Mouse (Mus musculus) bone marrow macrophage, adult 2 months (primary cell): ENCODE results near the gene Nbea. TPM values are rescaled to one million over a fixed set of nuclear protein-coding genes. Genes with fewer than 3 reads are reported as not detected.
"Not testable (repeated sequence)": the region's sequence is repeated elsewhere in the genome, so short reads cannot be mapped to it uniquely, and the experiment has no call there.

Experiments
- H3K27ac ChIP-seq: 2 replicates; pipeline ENCODE4 v1.5.1; 2012; ENCODE audit warnings: low read depth, low read length; ENCODE audit not compliant: insufficient read depth
- H3K4me1 ChIP-seq: 2 replicates; pipeline ENCODE4 v1.6.1; 2012; ENCODE audit warnings: low read length; ENCODE audit not compliant: control insufficient read depth, insufficient read depth
- H3K4me3 ChIP-seq: 2 replicates; pipeline ENCODE4 v1.5.1; 2012; ENCODE audit warnings: mild to moderate bottlenecking, low read length, moderate library complexity; ENCODE audit not compliant: insufficient read depth
- CTCF ChIP-seq: IDR thresholded peaks from 2 replicates; pipeline ENCODE4 v1.5.1; 2012; ENCODE audit warnings: low read depth, mild to moderate bottlenecking, low read length, moderate library complexity
- POLR2A ChIP-seq: IDR thresholded peaks from 2 replicates; pipeline ENCODE4 v1.6.1; 2012; ENCODE audit warnings: mild to moderate bottlenecking, low read depth, low read length, borderline replicate concordance
- polyA plus RNA-seq: library from polyadenylated mRNA; stranded (reverse); fragments of >200 nt; gene quantifications from 2 replicates; pipeline ENCODE4 v1.2.4, GENCODE M21; 2012; ENCODE audit not compliant: missing spikeins, insufficient read depth, insufficient read length

The Nbea gene
- polyA plus RNA-seq, 1 experiment = 0.28 TPM

DNA sequence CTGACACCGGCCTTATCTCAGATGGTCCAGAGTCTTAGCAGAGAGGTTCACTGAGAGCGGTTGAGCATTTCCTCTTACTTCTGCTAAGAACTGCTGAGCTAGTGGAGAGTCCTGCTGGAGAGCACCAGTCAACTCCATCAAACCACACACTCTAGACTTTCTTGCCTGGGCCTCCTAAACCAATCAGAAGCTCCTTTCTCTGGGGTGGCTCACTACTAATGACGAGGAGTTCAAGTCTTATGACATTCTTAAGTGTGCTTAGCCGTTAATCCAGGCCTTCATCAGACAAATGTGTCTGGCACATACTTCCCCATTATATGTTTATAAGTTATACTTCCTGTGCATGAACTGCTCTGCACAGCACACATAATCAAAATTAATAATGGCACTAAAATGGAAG, 556.4 kb downstream of the Nbea start:
- Histone ChIP-seq H3K4me1 (peaks cover 11% of the 10 kb centered on the region), H3K4me3 (no peak overlapping the region), H3K27ac (peak overlapping the region; percentile 42)
- TF ChIP-seq CTCF (no peak), POLR2A (no peak)

DNA sequence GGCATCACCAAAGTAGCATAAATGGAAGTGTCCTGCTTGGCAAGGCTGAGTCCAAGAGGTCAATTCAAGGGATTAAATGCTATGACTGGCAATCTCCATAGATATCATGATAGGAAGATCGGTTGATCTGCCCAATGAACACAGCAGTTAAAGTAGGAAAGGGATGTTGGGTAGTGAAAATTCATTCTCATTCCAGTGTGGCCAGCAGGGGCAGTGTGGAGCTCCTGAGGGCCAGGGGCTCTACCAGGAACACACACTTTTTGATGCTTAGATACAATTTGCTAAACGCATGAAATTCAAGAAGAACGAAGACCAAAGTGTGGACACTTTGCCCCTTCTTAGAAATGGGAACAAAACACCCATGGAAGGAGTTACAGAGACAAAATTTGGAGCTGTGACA, 561.5 kb downstream of the Nbea start:
- H3K27ac ChIP-seq, H3K4me3 ChIP-seq, H3K4me1 ChIP-seq: not testable (repeated sequence)

DNA sequence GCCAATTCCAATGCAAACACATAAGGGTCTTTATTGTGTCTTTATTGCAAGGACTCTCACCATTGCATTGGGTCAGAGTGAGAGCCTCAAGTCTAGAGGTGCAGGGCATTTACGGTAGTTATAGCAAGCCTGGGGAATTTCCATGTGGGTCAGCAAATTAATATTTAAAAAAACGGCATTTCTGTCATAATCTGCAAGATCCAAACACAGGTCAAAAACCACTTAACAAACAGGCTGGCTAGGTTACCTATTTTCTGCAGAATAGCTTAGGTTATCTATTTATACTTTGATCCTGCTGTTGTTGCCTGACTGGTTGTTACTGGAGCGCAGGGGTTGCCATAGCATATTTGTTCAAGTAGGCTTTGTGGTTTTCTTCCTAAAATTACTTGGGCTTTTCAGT, 565.1 kb downstream of the Nbea start:
- H3K27ac ChIP-seq = no peak overlapping the region
- peaks cover 4% of the 10 kb centered on the region; the same call in 1 of the 2 replicates for H3K4me1 ChIP-seq
- TF ChIP-seq CTCF (no peak), POLR2A (no peak)
- H3K4me3 ChIP-seq = no peak overlapping the region

DNA sequence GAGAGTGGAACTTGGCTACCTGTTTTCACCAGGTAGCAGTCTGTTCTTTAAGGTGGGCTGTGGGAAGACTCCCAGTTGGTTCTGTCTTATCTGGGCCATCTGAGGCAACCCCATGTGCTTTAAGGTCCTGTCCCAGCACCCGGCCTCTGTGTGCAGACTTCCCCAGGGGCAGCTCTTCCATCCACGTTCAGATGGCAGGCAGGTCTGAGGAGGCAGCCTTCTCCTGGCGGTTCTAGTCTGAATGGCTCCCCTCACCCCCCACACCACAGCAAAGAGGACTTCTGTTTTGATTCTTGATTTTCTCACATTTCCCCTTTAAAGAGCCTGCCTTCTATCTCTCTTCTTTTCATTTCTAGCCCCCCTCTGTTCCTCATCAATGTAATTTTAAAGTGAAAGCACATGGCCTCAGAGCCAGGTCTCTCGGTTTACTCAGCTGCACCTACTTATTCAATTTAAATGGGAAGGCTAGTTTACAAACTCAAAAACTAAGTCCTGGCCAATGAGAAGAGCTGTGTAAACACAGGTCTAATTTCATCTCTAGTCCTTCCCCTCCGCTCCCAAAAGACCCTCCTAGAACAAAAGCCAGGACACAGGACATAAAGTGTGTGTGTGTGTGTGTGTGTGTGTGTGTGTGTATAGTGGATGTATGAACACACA, 570.9 kb downstream of the Nbea start:
- Histone ChIP-seq H3K4me3 (no peak overlapping the region), H3K4me1 (peaks cover 3% of the 10 kb centered on the region; the same call in 1 of the 2 replicates), H3K27ac (no peak overlapping the region)
- no peak for TF ChIP-seq POLR2A
- no peak for TF ChIP-seq CTCF

DNA sequence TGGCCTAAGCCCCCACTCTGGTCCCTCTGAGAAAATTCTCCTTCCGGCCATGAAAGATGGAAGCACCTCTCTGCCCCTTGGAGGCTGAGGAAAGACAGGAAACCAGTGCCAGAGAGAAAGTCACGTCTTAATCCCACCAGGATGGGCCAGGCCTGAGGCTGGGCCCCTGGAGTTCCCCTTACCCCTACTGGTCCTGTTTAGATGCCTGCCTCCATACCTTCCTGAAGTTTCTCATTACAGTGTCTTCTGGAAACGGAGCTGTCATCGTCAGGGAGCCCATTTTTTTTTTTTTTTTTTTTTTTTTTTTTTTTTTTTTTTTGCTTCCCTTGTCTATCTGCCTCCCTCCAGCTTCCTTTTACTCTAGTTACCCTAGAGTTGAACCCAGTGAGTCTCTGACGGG, 571.5 kb downstream of the Nbea start:
- no peak overlapping the region for H3K4me3 ChIP-seq
- H3K4me1 ChIP-seq = peaks cover 3% of the 10 kb centered on the region; the same call in 1 of the 2 replicates
- TF ChIP-seq CTCF = no peak
- TF ChIP-seq POLR2A = no peak
- H3K27ac ChIP-seq = no peak overlapping the region

DNA sequence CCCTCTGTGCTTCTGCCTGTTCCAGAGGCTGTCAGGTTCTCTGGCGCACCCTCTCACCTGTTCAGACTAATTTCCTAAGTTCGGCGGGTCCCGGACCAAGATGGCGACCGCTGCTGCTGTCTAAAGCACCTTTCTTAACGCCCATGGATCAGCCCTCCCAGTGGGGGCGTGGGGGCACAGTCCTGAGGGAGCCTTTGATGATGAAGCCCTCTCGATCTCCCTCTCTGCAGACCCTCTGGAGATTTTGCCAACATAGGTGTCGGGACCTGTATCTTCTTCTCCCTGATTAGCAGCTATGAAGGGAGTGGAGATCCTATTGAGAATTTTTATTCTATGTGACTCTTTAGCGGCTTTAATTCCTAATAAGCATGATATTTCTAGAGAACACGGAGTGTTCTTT, 573.3 kb downstream of the Nbea start:
- no peak overlapping the region for H3K4me3 ChIP-seq
- no peak overlapping the region for H3K27ac ChIP-seq
- TF ChIP-seq CTCF (no peak), POLR2A (no peak)
- peaks cover 3% of the 10 kb centered on the region; the same call in 1 of the 2 replicates for H3K4me1 ChIP-seq

DNA sequence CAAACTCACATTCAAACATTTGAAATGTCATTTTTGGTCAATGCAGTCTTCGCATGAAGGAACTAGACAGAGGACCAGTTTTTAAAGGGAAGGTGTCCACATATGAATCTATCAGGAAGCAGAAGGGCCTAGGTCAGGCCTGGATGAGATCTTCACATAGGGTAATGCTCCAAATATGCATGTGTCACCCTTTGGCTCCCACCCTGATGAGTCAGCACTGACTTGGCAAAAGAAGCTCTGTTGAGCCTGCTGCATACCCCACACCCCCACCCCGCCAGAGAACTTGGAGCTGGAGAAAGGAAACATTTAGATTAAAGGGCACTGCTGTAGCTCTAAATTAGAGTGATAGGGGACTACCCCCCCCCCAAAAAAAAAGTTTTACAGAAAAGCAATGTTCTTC, 583.2 kb downstream of the Nbea start:
- no peak overlapping the region for H3K4me3 ChIP-seq
- H3K27ac ChIP-seq = no peak overlapping the region
- TF ChIP-seq POLR2A (no peak), CTCF (no peak)
- H3K4me1 ChIP-seq = no peaks in the 10 kb centered on the region

DNA sequence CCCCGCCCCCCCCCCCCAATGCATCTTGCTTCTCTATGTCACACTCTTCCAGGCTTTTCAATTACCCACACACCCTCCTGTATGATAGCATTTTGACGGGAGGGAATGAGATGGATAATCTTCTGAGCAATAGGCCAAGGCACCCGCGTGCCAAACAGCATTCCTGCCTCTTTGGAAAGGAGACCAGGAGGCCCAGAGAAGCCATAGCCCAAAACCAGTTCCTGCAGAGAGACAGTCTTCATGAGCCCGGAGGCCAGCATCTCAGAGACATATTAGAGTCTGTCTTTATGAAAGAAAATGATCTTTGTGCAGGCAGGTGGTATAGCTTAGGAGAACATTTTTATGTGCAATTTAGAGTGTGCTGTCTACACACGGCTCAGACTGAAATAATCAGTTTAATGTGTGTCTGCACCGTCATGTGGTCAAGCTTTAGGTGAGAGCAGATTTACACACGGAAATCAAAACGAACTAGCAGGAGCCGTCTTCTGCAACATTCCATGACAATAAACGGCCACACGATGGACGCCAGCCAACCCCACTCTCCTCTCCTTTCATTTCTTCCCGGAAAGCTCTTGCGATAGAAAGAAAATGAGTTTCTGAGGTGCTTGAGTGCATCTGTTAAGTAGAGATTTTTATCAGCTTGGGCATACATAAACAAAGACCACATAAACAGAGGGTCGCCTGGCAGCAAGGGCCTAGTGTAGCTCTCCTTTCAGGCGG, 584.0 kb downstream of the Nbea start:
- TF ChIP-seq POLR2A (no peak), CTCF (no peak)
- Histone ChIP-seq H3K4me3 (no peak overlapping the region), H3K4me1 (no peaks in the 10 kb centered on the region), H3K27ac (no peak overlapping the region)

DNA sequence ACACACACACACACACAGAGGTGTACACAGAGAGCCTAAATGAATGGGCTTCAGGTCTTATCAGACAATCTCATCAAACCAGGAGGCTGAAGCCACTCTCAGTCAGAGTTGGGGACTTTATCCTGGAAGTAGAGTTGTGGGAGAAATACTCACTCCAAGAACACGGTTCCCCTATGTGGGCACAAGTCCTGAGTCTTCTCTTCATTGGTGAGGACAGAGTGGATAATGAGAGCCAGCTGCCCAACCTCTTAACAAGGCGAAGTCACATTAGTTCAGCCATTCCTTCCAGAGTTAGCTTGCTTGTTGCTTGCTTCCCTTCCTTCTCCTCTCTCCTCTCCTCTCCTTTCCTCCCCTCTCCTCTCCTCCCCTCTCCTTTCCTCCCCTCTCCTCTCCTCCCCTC, 584.8 kb downstream of the Nbea start:
- no peak overlapping the region for H3K27ac ChIP-seq
- H3K4me1 ChIP-seq = no peaks in the 10 kb centered on the region
- TF ChIP-seq POLR2A (no peak), CTCF (no peak)
- H3K4me3 ChIP-seq = no peak overlapping the region

DNA sequence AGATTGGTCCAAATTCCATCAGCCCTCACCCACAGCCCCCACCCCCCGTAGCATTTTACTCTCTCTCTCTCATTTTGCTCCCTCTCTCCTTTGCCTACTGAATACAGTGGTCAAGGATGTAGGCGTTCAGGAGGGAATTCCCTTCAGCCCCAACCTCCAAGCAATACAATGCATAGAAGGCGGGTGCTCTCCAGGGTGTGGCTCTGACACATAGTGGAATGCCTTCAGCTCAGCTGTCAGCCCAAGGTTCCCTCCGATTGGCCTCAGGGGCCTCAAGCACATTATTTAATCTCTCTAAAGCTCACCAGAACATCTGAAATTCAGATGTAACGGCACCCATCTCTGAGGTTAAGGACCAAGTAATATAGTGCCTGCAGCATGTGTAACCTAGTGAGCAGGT, 590.2 kb downstream of the Nbea start:
- Histone ChIP-seq H3K27ac (no peak overlapping the region), H3K4me1 (no peaks in the 10 kb centered on the region), H3K4me3 (no peak overlapping the region)
- no peak for TF ChIP-seq CTCF
- TF ChIP-seq POLR2A = no peak
